Mouse (Mus musculus): ENCODE measurements around the gene Pde4d.
A peak's percentile ranks its signal among the peaks of the same experiment; 100 is the strongest.

The Pde4d gene

GRCm38 (mm10) chr13:109376681-109377080, 926.9 kb downstream of the Pde4d start:
- DNase-seq (ENCODE audit: low read depth, low spot score), result no peak

- no peak for DNase-seq (ENCODE audit: low read depth, low spot score)
Observed at GRCm38 (mm10) chr13:109380149-109380548, 930.4 kb downstream of the Pde4d start.

- no peak for DNase-seq (ENCODE audit: low read depth, low spot score)
Observed at GRCm38 (mm10) chr13:109388626-109389220, 939.0 kb downstream of the Pde4d start.

- no peak for DNase-seq (ENCODE audit: low read depth, low spot score)
Observed at GRCm38 (mm10) chr13:109402396-109402795, 952.6 kb downstream of the Pde4d start.

- no peak for DNase-seq (ENCODE audit: low read depth, low spot score)
Observed at GRCm38 (mm10) chr13:109402936-109403335, 953.2 kb downstream of the Pde4d start.

GRCm38 (mm10) chr13:109406341-109406740, 956.6 kb downstream of the Pde4d start:
- no peak for DNase-seq (ENCODE audit: low read depth, low spot score)

- peak; percentile 66 for DNase-seq (ENCODE audit: low read depth, low spot score)
Observed at GRCm38 (mm10) chr13:109407371-109407770, 957.6 kb downstream of the Pde4d start.

GRCm38 (mm10) chr13:109420426-109420825, 970.7 kb downstream of the Pde4d start:
- no peak for DNase-seq (ENCODE audit: low read depth, low spot score)

- DNase-seq (ENCODE audit: low read depth, low spot score), result no peak
Observed at GRCm38 (mm10) chr13:109424906-109425305, 975.2 kb downstream of the Pde4d start.

GRCm38 (mm10) chr13:109425548-109425947, 975.8 kb downstream of the Pde4d start:
- no peak for DNase-seq (ENCODE audit: low read depth, low spot score)

GRCm38 (mm10) chr13:109426058-109426457, 976.3 kb downstream of the Pde4d start:
- DNase-seq (ENCODE audit: low read depth, low spot score), result no peak

GRCm38 (mm10) chr13:109427541-109427940, 977.8 kb downstream of the Pde4d start:
- no peak for DNase-seq (ENCODE audit: low read depth, low spot score)

GRCm38 (mm10) chr13:109429544-109429943, 979.8 kb downstream of the Pde4d start:
- no peak for DNase-seq (ENCODE audit: low read depth, low spot score)

- no peak for DNase-seq (ENCODE audit: low read depth, low spot score)
Observed at GRCm38 (mm10) chr13:109437231-109437776, 987.6 kb downstream of the Pde4d start.

GRCm38 (mm10) chr13:109439436-109440161, 989.9 kb downstream of the Pde4d start:
- DNase-seq (ENCODE audit: low read depth, low spot score), result no peak

GRCm38 (mm10) chr13:109440331-109440730, 990.6 kb downstream of the Pde4d start:
- DNase-seq (ENCODE audit: low read depth, low spot score), result peak; percentile 13

- peak; percentile 60 for DNase-seq (ENCODE audit: low read depth, low spot score)
Observed at GRCm38 (mm10) chr13:109440881-109441280, 991.1 kb downstream of the Pde4d start.

GRCm38 (mm10) chr13:109441401-109441973, 991.7 kb downstream of the Pde4d start:
- DNase-seq (ENCODE audit: low read depth, low spot score), result no peak

GRCm38 (mm10) chr13:109446138-109446537, 996.4 kb downstream of the Pde4d start:
- no peak for DNase-seq (ENCODE audit: low read depth, low spot score)

- DNase-seq (ENCODE audit: low read depth, low spot score), result no peak
Observed at GRCm38 (mm10) chr13:109448121-109448520, 998.4 kb downstream of the Pde4d start.

- no peak for DNase-seq (ENCODE audit: low read depth, low spot score)
Observed at GRCm38 (mm10) chr13:109474344-109474743, 1024.6 kb downstream of the Pde4d start.

- no peak for DNase-seq (ENCODE audit: low read depth, low spot score)
Observed at GRCm38 (mm10) chr13:109481446-109481845, 1031.7 kb downstream of the Pde4d start.

- no peak for DNase-seq (ENCODE audit: low read depth, low spot score)
Observed at GRCm38 (mm10) chr13:109486166-109486565, 1036.4 kb downstream of the Pde4d start.

Measured in ZHBTc4 (cell line).